Mouse (Mus musculus) megakaryocyte, embryonic 14.5 days (primary cell): Measurements from ENCODE around the gene Pip5k1b.

Experiments used
- FLI1 ChIP-seq: IDR thresholded peaks from 2 replicates; pipeline ENCODE4 v1.6.1; 2012; ENCODE audit warnings: low read length, inconsistent platforms, mixed read lengths
- GATA1 ChIP-seq: IDR thresholded peaks from 3 replicates; pipeline ENCODE4 v1.6.1; 2012; ENCODE audit warnings: mixed read lengths, low read length, inconsistent platforms, borderline replicate concordance

DNA sequence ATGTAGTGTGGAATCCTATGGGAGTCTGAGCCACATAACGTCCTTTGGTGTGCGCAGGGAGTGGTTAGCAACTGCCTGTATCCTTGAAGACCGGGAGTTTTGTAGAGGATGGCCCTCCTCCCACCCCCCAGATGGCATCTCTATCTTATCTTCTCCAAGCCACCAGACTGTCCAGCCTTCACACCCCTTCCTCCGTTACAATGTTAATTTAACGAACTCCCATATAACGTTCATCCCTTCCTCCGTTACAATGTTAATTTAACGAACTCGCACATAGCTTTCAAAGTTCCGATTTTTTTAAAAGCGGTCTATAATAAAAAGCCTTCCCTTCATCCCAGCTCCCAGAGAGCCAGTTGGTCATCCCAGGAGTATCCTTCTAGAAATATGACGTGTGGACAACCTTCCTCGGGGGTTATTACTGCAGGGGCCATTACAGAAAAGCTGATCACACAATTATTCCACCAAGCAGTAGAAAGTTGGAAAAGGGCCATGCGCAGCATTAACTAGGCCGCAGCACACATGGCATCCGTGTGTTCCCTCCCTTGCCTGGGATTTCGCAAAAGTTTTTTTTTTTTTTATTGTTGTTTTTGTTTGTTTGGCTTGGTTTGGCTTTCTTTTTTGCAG is 13.9 kb downstream of the Pip5k1b start:
- TF ChIP-seq GATA1: no peak
- TF ChIP-seq FLI1: no peak
